Mouse (Mus musculus): ENCODE results near the gene Map4k5. TPM values are rescaled to one million over a fixed set of nuclear protein-coding genes. Genes with fewer than 3 reads are reported as not detected.

Map4k5 gene
- polyA plus RNA-seq, 1 experiment, result not detected

GRCm38 (mm10) chr12:69879172-69879665, 13.8 kb downstream of the Map4k5 start:
- 0 out of 2 replicates have a peak overlapping the region, but pooled peaks have one; percentile 40 for H3K27ac ChIP-seq (ENCODE audit: insufficient read depth, low read depth, low read length)
- 36% methylated on average over 4 of the region's 4 CpGs for WGBS

DNA sequence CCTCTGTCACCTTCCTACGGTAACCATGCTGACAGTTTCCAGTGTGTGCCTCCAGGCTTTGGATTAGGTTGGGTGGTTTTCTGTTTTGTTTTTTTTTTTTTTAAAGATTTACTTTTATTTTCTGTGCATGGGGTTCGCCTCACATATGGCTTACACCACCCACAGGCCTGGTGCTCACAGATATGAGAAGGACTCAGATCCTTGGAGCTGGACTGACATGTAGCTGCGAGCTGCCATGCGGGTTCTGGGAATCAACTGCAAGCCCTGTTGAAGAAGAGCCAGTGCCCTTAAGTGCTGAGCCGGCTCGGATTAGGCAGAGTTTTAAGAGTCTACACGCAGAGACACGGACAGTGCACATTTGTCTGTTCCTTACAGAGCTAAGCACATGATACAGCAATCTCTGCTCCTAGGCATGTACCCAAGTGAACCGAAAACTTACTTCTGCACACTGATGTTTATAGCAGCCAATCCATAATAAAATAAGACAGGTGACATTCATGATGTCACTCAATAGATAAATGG, 15.1 kb downstream of the Map4k5 start:
- Histone ChIP-seq H3K4me1 (ENCODE audit: control insufficient read depth, insufficient read depth, low read length) (peaks cover 2% of the 10 kb centered on the region), H3K4me3 (ENCODE audit: insufficient read depth, low read depth, low read length) (no peak overlapping the region), H3K27ac (ENCODE audit: insufficient read depth, low read depth, low read length) (no peak overlapping the region)
- TF ChIP-seq POLR2A (IDR thresholded peaks at IDR 0.05; ENCODE audit: insufficient read depth, low read depth, low read length), result no peak
- TF ChIP-seq CTCF (IDR thresholded peaks at IDR 0.05; ENCODE audit: insufficient read depth, low read depth, low read length), result no peak
- 89% methylated on average over 9 of the region's 9 CpGs for WGBS

More at GRCm38 (mm10) chr12:69879172-69879665, 13.8 kb downstream of the Map4k5 start:
- TF ChIP-seq POLR2A (IDR thresholded peaks at IDR 0.05; ENCODE audit: insufficient read depth, low read depth, low read length) (no peak), CTCF (IDR thresholded peaks at IDR 0.05; ENCODE audit: insufficient read depth, low read depth, low read length) (no peak)
- peaks cover 2% of the 10 kb centered on the region for H3K4me1 ChIP-seq (ENCODE audit: control insufficient read depth, insufficient read depth, low read length)
- H3K4me3 ChIP-seq (ENCODE audit: insufficient read depth, low read depth, low read length), result no peak overlapping the region

DNA sequence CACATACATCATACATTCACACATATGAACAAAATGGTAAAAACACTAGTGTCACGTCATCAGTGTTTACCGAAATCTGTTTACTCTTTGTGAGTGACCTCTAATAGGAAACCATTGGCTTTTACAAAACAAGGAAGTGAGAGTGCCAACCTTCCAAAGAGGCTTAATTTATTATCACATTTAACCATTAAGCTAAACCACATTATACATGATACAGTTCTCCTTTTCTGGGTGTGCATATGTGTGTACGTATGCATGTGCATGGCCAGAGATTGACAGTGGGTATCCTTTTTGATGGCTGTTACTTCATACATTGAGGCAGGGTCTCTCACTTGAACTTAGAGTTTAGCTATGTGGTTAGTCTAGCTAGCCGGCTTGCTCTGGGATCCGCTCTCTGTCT, 21.4 kb downstream of the Map4k5 start:
- no peak overlapping the region for H3K27ac ChIP-seq (ENCODE audit: insufficient read depth, low read depth, low read length)
- H3K4me3 ChIP-seq (ENCODE audit: insufficient read depth, low read depth, low read length), result no peak overlapping the region
- TF ChIP-seq POLR2A (IDR thresholded peaks at IDR 0.05; ENCODE audit: insufficient read depth, low read depth, low read length) (no peak), CTCF (IDR thresholded peaks at IDR 0.05; ENCODE audit: insufficient read depth, low read depth, low read length) (no peak)
- H3K4me1 ChIP-seq (ENCODE audit: control insufficient read depth, insufficient read depth, low read length), result 0 out of 2 replicates have a peak, but pooled peaks cover under 1% of the 10 kb centered on the region
- 95% methylated on average over 5 of the region's 5 CpGs for WGBS

GRCm38 (mm10) chr12:69867338-69867737, 25.7 kb downstream of the Map4k5 start:
- WGBS, result 80% methylated on average over 5 of the region's 5 CpGs
- TF ChIP-seq CTCF (IDR thresholded peaks at IDR 0.05; ENCODE audit: insufficient read depth, low read depth, low read length) (no peak), POLR2A (IDR thresholded peaks at IDR 0.05; ENCODE audit: insufficient read depth, low read depth, low read length) (no peak)
- H3K4me1 ChIP-seq (ENCODE audit: control insufficient read depth, insufficient read depth, low read length), result peaks cover 6% of the 10 kb centered on the region; the same call in 1 of the 2 replicates
- no peak overlapping the region for H3K27ac ChIP-seq (ENCODE audit: insufficient read depth, low read depth, low read length)
- no peak overlapping the region for H3K4me3 ChIP-seq (ENCODE audit: insufficient read depth, low read depth, low read length)

GRCm38 (mm10) chr12:69864164-69864692, 28.8 kb downstream of the Map4k5 start:
- TF ChIP-seq POLR2A (IDR thresholded peaks at IDR 0.05; ENCODE audit: insufficient read depth, low read depth, low read length), result no peak
- no peak for TF ChIP-seq CTCF (IDR thresholded peaks at IDR 0.05; ENCODE audit: insufficient read depth, low read depth, low read length)
- WGBS, result 55% methylated on average over 4 of the region's 4 CpGs
- Histone ChIP-seq H3K4me1 (ENCODE audit: control insufficient read depth, insufficient read depth, low read length) (peaks cover 8% of the 10 kb centered on the region), H3K4me3 (ENCODE audit: insufficient read depth, low read depth, low read length) (no peak overlapping the region), H3K27ac (ENCODE audit: insufficient read depth, low read depth, low read length) (no peak overlapping the region)

DNA sequence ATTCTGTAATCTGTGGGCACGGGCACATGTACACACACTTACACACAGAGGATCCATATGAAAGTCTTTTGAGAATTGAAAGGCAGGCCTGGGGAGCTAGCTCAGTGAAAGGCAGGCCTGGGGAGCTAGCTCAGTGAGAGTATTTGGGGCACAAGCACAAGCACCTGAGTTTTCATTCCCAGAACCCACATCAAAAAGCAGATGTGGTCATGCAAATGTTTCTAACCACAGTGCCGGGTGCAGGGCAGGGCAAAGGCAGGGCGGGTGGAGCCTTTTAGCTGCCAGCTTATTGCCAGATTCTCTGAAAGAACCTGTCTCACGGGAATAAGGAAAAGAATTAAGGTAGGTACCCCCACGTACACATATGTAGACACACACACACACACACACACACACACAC, 29.5 kb downstream of the Map4k5 start:
- TF ChIP-seq POLR2A (IDR thresholded peaks at IDR 0.05; ENCODE audit: insufficient read depth, low read depth, low read length), result no peak
- TF ChIP-seq CTCF (IDR thresholded peaks at IDR 0.05; ENCODE audit: insufficient read depth, low read depth, low read length), result no peak
- H3K4me3 ChIP-seq (ENCODE audit: insufficient read depth, low read depth, low read length), result no peak overlapping the region
- no peak overlapping the region for H3K27ac ChIP-seq (ENCODE audit: insufficient read depth, low read depth, low read length)
- peaks cover 8% of the 10 kb centered on the region for H3K4me1 ChIP-seq (ENCODE audit: control insufficient read depth, insufficient read depth, low read length)
- WGBS, result 73% methylated on average over 5 of the region's 5 CpGs

- WGBS, result 81% methylated on average over 4 of the region's 4 CpGs
- no peak overlapping the region for H3K27ac ChIP-seq (ENCODE audit: insufficient read depth, low read depth, low read length)
- H3K4me3 ChIP-seq (ENCODE audit: insufficient read depth, low read depth, low read length), result no peak overlapping the region
- no peak for TF ChIP-seq POLR2A (IDR thresholded peaks at IDR 0.05; ENCODE audit: insufficient read depth, low read depth, low read length)
- no peak for TF ChIP-seq CTCF (IDR thresholded peaks at IDR 0.05; ENCODE audit: insufficient read depth, low read depth, low read length)
- H3K4me1 ChIP-seq (ENCODE audit: control insufficient read depth, insufficient read depth, low read length), result peaks cover 3% of the 10 kb centered on the region; the same call in 1 of the 2 replicates
Observed at GRCm38 (mm10) chr12:69858847-69859246, 34.2 kb downstream of the Map4k5 start.

GRCm38 (mm10) chr12:69857597-69857996, 35.4 kb downstream of the Map4k5 start:
- Histone ChIP-seq H3K27ac (ENCODE audit: insufficient read depth, low read depth, low read length) (no peak overlapping the region), H3K4me1 (ENCODE audit: control insufficient read depth, insufficient read depth, low read length) (peaks cover 3% of the 10 kb centered on the region; the same call in 1 of the 2 replicates), H3K4me3 (ENCODE audit: insufficient read depth, low read depth, low read length) (no peak overlapping the region)
- WGBS, result 96% methylated on average over 2 of the region's 2 CpGs
- TF ChIP-seq POLR2A (IDR thresholded peaks at IDR 0.05; ENCODE audit: insufficient read depth, low read depth, low read length) (no peak), CTCF (IDR thresholded peaks at IDR 0.05; ENCODE audit: insufficient read depth, low read depth, low read length) (no peak)

DNA sequence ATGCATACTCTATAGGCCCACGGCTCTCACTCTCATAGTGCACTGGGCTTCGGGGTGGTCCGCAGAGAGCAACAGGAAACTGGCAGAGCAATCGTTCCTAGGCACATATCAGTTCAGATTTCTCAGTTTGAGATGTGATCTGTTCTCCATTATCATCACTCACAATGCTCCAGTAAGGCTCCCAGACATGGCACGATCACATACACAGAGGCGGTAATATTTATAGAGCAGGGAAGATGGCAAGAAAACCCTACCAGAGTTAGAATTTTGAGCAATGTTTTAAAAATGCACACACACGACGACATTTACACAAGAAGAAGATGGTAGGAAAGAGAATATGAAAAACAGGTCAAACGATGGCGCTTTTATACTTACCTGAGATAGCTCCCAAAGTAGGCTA, 36.6 kb downstream of the Map4k5 start:
- Histone ChIP-seq H3K4me1 (ENCODE audit: control insufficient read depth, insufficient read depth, low read length) (peaks cover 3% of the 10 kb centered on the region; the same call in 1 of the 2 replicates), H3K27ac (ENCODE audit: insufficient read depth, low read depth, low read length) (no peak overlapping the region), H3K4me3 (ENCODE audit: insufficient read depth, low read depth, low read length) (no peak overlapping the region)
- WGBS, result 91% methylated on average over 10 of the region's 10 CpGs
- no peak for TF ChIP-seq POLR2A (IDR thresholded peaks at IDR 0.05; ENCODE audit: insufficient read depth, low read depth, low read length)
- no peak for TF ChIP-seq CTCF (IDR thresholded peaks at IDR 0.05; ENCODE audit: insufficient read depth, low read depth, low read length)
